Mouse (Mus musculus) CH12.LX (cell line): ENCODE results near the gene Tha1.

Experiments
- CTCF ChIP-seq, 2 experiments: IDR thresholded peaks in 1 of 2; conservative IDR thresholded peaks in 1 of 2; 2 replicates each; pipeline ENCODE4 v1.5.1; 2011 to 2012; ENCODE audit warnings: low read depth in 2 of 2, low read length in 2 of 2, improper control_type of control experiment in 1 of 2, inconsistent platforms in 1 of 2, mild to moderate bottlenecking in 1 of 2, moderate library complexity in 1 of 2
- ELF1 ChIP-seq: IDR thresholded peaks from 2 replicates; pipeline ENCODE4 v1.6.1; 2014; ENCODE audit warnings: low read depth, mild to moderate bottlenecking, inconsistent platforms, low read length, improper control_type of control experiment
- EP300 ChIP-seq: IDR thresholded peaks from 2 replicates; pipeline ENCODE4 v1.6.1; 2011; ENCODE audit warnings: low read length, improper control_type of control experiment
- JUND ChIP-seq: conservative IDR thresholded peaks from 2 replicates; pipeline ENCODE4 v1.6.1; 2011; ENCODE audit warnings: low read depth, low read length, improper control_type of control experiment
- MAX ChIP-seq: IDR thresholded peaks from 2 replicates; pipeline ENCODE4 v1.6.1; 2011; ENCODE audit warnings: low read length, improper control_type of control experiment
- NRF1 ChIP-seq: IDR thresholded peaks from 2 replicates; pipeline ENCODE4 v1.6.1; 2014; ENCODE audit warnings: low read depth, mild to moderate bottlenecking, inconsistent platforms, low read length, improper control_type of control experiment, moderate library complexity
- POLR2A ChIP-seq: IDR thresholded peaks from 2 replicates; pipeline ENCODE4 v1.6.1; 2011; ENCODE audit warnings: low read depth, mild to moderate bottlenecking, improper control_type of control experiment, low read length
- SIN3A ChIP-seq: IDR thresholded peaks from 2 replicates; pipeline ENCODE4 v1.6.1; 2012; ENCODE audit warnings: low read length, improper control_type of control experiment, inconsistent platforms
- TCF12 ChIP-seq: IDR thresholded peaks from 2 replicates; pipeline ENCODE4 v1.6.1; 2014; ENCODE audit warnings: low read depth, mild to moderate bottlenecking, inconsistent platforms, low read length, improper control_type of control experiment
- USF1 ChIP-seq: IDR thresholded peaks from 2 replicates; pipeline ENCODE4 v1.6.1; 2014; ENCODE audit warnings: low read depth, mild to moderate bottlenecking, inconsistent platforms, low read length, improper control_type of control experiment

GRCm38 (mm10) chr11:117888168-117888852, 15.0 kb upstream of the Tha1 start:
- TF ChIP-seq EP300: no peak
- TF ChIP-seq USF1: no peak
- TF ChIP-seq ELF1: no peak
- TF ChIP-seq POLR2A: no peak
- no peak for TF ChIP-seq NRF1
- TF ChIP-seq CTCF (conservative IDR thresholded peaks at IDR 0.05 in 1 of 2, IDR thresholded peaks at IDR 0.05 in 1 of 2; ENCODE audit: low read depth in 2 of 2, low read length in 2 of 2): no peak
- TF ChIP-seq JUND: no peak
- TF ChIP-seq TCF12: no peak
- TF ChIP-seq MAX: no peak
- no peak for TF ChIP-seq SIN3A
